Mouse (Mus musculus) kidney, embryonic 15.5 days (tissue): ENCODE results near the gene Rps6ka2. TPM values are rescaled to one million over a fixed set of nuclear protein-coding genes. Genes with fewer than 3 reads are reported as not detected.
A peak's percentile ranks its signal among the peaks of the same experiment; 100 is the strongest.
"Not testable (repeated sequence)": the region's sequence is repeated elsewhere in the genome, so short reads cannot be mapped to it uniquely, and the experiment has no call there.

Source experiments
- ATAC-seq: fragments of 200-750 bp; cut with Nextera tagmentation; replicated peaks from 2 replicates; pipeline ENCODE4 v1.8.0; 2017; ENCODE audit warnings: moderate TSS enrichment; ENCODE audit not compliant: low FRiP score
- H3K27ac ChIP-seq: fragments of 300-500 bp; sonication (generic); 2 replicates; pipeline ENCODE4 v1.5.1; 2015; ENCODE audit warnings: mild to moderate bottlenecking, inconsistent platforms
- H3K27me3 ChIP-seq: fragments of 300-500 bp; sonication (generic); 2 replicates; pipeline ENCODE4 v1.6.1; 2015; ENCODE audit warnings: inconsistent platforms
- H3K36me3 ChIP-seq: fragments of 300-500 bp; sonication (generic); 2 replicates; pipeline ENCODE4 v1.6.1; 2015; ENCODE audit warnings: inconsistent platforms
- H3K4me1 ChIP-seq: fragments of 300-500 bp; sonication (generic); 2 replicates; pipeline ENCODE4 v1.6.1; 2015; ENCODE audit warnings: inconsistent platforms
- H3K4me2 ChIP-seq: fragments of 300-500 bp; sonication (generic); 2 replicates; pipeline ENCODE4 v1.6.1; 2015; ENCODE audit warnings: moderate library complexity, mild to moderate bottlenecking, inconsistent platforms
- H3K4me3 ChIP-seq: fragments of 300-500 bp; sonication (generic); replicated peaks from 2 replicates; pipeline ENCODE4 v1.5.1; 2015; ENCODE audit warnings: mild to moderate bottlenecking, inconsistent platforms
- H3K9ac ChIP-seq: fragments of 300-500 bp; sonication (generic); 2 replicates; pipeline ENCODE4 v1.6.1; 2015; ENCODE audit warnings: mild to moderate bottlenecking, inconsistent platforms
- H3K9me3 ChIP-seq: fragments of 300-500 bp; sonication (generic); replicated peaks from 2 replicates; pipeline ENCODE4 v1.6.1; 2016; ENCODE audit warnings: inconsistent platforms
- WGBS: fragments of 180-500 bp; shearing (Covaris S2); methylation state at CpG from one replicate; pipeline ENCODE4 v1.1.7; 2015; ENCODE audit warnings: mixed read lengths; 5-methylcytosine and 5-hydroxymethylcytosine counted together
- polyA plus RNA-seq: library from polyadenylated mRNA; unstranded; fragments of >200 nt; fragmentation: Nextera tagmentation; extraction: Ambion mirVana; gene quantifications from 2 replicates; pipeline ENCODE4 v1.2.1, GENCODE M21; 2015

Gene Rps6ka2
- polyA plus RNA-seq: 20.9 and 21.5 TPM in 2 replicates

GRCm38 (mm10) chr17:7169627-7170303 lies at the start of gene Rps6ka2:
Rps6ka2 (plus strand) TSS chr17:7170115.
- under 1% methylated on average over 56 of the region's 56 CpGs for WGBS

DNA sequence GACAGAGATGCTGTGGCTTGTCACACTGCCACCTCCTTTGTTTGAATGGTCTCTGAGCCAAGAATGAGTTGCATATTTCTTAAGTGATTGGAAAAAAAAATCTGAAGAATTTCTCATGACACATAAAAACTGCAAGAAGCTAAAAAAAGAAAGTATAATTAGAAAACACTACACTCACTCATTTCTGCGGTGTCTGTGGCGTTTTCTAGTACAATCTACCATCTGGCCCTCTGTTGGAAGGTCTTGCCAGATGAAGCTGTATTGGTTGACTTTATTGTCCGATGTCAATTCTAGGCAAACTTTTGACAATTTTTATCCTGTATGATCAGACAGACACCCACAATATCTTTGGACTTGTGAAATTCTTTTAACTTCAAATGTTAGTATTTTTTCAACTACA lies 49.1 kb upstream of the Rps6ka2 start:
- not testable (repeated sequence) for H3K27ac ChIP-seq, H3K9me3 ChIP-seq, H3K9ac ChIP-seq, ATAC-seq, H3K36me3 ChIP-seq, H3K4me1 ChIP-seq, H3K4me3 ChIP-seq, H3K27me3 ChIP-seq, H3K4me2 ChIP-seq
- 91% methylated on average over 3 of the region's 3 CpGs for WGBS

More at GRCm38 (mm10) chr17:7169627-7170303, at the start of gene Rps6ka2:
- peak; percentile 99 for ATAC-seq
- no peaks in the 10 kb centered on the region for H3K9me3 ChIP-seq
- H3K4me3 ChIP-seq: peak within 1 kb of the TSS; percentile 71
- peaks cover 34% of the 10 kb centered on the region for H3K4me1 ChIP-seq
- H3K36me3 ChIP-seq: no peaks in the 10 kb centered on the region
- H3K9ac ChIP-seq: peak within 1 kb of the TSS; percentile 65
- peak within 1 kb of the TSS; percentile 86 for H3K4me2 ChIP-seq
- H3K27ac ChIP-seq: peak within 1 kb of the TSS; percentile 93
- no peaks in the 10 kb centered on the region for H3K27me3 ChIP-seq

GRCm38 (mm10) chr17:7122554-7122953 lies 47.4 kb upstream of the Rps6ka2 start:
- H3K36me3 ChIP-seq, H3K4me1 ChIP-seq, H3K9me3 ChIP-seq, H3K9ac ChIP-seq, H3K27ac ChIP-seq, H3K27me3 ChIP-seq, H3K4me3 ChIP-seq, H3K4me2 ChIP-seq: not testable (repeated sequence)
- peak; percentile 31 for ATAC-seq
- 58% methylated on average over 11 of the region's 11 CpGs for WGBS

DNA sequence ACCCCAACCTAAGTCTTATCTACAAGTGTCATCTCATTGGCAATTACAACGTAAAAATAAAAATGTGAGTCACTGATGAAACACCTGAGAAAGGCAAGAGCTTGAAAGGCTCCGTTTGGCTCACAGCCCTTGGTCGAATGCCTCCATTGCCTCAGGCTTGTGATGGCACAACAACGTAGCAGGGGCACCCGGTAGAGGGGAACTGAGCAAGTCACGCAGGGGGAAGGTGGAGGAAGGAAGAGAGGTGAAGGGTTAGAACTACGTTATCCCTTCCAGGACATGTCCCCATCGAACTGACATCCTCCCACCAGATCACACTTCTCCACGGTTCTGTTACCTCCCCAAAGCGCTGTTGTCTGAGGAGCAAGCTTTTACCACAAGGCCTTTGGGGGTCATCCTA lies 43.4 kb upstream of the Rps6ka2 start:
- H3K4me3 ChIP-seq, ATAC-seq, H3K9ac ChIP-seq, H3K27ac ChIP-seq, H3K4me1 ChIP-seq, H3K27me3 ChIP-seq, H3K4me2 ChIP-seq, H3K36me3 ChIP-seq, H3K9me3 ChIP-seq: not testable (repeated sequence)
- WGBS: 27% methylated on average over 9 of the region's 10 CpGs

DNA sequence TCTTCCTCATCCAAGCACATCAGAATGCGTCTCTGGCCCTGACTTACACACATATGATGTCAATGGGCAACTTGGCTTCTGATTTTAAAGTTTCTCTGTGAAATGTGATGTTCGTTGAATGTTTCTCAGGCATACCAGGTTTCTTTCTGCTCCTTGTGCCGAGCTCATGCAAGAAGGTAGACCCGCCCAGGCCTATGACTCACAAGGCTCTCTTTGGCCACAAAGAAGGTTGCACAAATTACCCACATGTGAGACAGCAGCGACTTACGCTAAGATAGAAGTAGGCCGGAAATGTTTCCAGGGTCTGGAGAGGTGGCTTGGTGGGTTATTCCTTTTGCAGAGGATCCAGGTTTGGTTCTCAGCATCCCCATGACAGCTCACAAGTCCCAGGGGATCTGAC lies 35.9 kb upstream of the Rps6ka2 start:
- not testable (repeated sequence) for H3K4me1 ChIP-seq, H3K36me3 ChIP-seq, H3K4me2 ChIP-seq, H3K27me3 ChIP-seq, H3K9me3 ChIP-seq, H3K4me3 ChIP-seq, H3K27ac ChIP-seq, ATAC-seq, H3K9ac ChIP-seq
- whole genome bisulfite sequencing: no CpG with 5 or more reads among the region's 7 CpGs

DNA sequence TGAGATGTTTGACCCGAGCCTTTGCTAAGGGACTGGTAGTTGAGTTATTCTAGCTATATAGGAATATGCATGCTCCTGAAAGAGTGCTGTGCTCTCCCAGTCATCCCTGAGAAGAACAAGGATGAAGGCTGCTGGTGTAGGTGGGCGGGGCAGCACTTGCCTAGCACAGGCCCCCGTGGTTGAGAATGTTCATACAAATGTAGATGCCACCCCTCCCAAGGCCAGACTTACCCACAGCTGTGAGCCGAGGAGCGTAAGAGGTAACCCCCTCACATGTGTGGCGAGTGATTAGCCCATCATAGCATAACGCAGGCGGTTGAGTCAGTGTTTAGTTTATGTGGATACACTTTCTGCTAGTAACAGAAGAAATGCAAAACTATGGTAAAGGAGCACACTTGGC lies 34.6 kb upstream of the Rps6ka2 start:
- 91% methylated on average over 7 of the region's 8 CpGs for WGBS
- H3K36me3 ChIP-seq, H3K9me3 ChIP-seq, H3K4me3 ChIP-seq, ATAC-seq, H3K4me2 ChIP-seq, H3K27ac ChIP-seq, H3K27me3 ChIP-seq, H3K9ac ChIP-seq, H3K4me1 ChIP-seq: not testable (repeated sequence)

- H3K36me3 ChIP-seq: no peaks in the 10 kb centered on the region
- no peak overlapping the region for H3K9ac ChIP-seq
- no peak overlapping the region for H3K27ac ChIP-seq
- WGBS: 82% methylated on average over 21 of the region's 21 CpGs
- no peaks in the 10 kb centered on the region for H3K27me3 ChIP-seq
- H3K4me3 ChIP-seq: no peak overlapping the region
- H3K4me2 ChIP-seq: no peak overlapping the region
- H3K4me1 ChIP-seq: no peaks in the 10 kb centered on the region
- no peaks in the 10 kb centered on the region for H3K9me3 ChIP-seq
- no peak for ATAC-seq
Observed at GRCm38 (mm10) chr17:7138186-7138925, 31.6 kb upstream of the Rps6ka2 start.

- H3K36me3 ChIP-seq: no peaks in the 10 kb centered on the region
- no peaks in the 10 kb centered on the region for H3K9me3 ChIP-seq
- 82% methylated on average over 10 of the region's 10 CpGs for WGBS
- H3K4me1 ChIP-seq: peaks cover 7% of the 10 kb centered on the region
- peaks cover 3% of the 10 kb centered on the region; the same call in 1 of the 2 replicates for H3K27me3 ChIP-seq
- no peak for ATAC-seq
- no peak overlapping the region for H3K4me3 ChIP-seq
- H3K9ac ChIP-seq: no peak overlapping the region
- H3K4me2 ChIP-seq: no peak overlapping the region
- no peak overlapping the region for H3K27ac ChIP-seq
Observed at GRCm38 (mm10) chr17:7140399-7141174, 29.3 kb upstream of the Rps6ka2 start.

DNA sequence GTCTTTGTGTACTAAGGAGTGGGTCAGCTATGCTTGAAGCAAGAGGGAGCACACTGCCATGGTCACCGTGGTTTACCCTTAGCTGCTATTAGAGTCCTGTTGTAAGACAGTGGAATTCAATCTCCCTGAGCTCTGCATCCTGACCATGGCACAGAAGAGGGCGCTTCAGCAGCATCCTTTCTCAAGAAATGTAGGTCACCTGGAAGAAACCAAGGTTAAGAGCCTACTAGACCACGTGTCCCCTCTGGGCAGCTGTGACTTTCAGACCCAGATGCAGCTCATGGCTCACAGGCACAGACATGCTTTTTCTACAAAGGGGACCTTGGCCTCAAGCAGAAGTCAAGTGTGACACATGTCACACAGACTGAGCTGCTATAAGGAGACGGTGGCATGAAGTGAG lies 27.5 kb upstream of the Rps6ka2 start:
- peaks cover 12% of the 10 kb centered on the region for H3K4me1 ChIP-seq
- WGBS: 63% methylated on average over 4 of the region's 4 CpGs
- no peak overlapping the region for H3K4me2 ChIP-seq
- H3K9ac ChIP-seq: no peak overlapping the region
- no peaks in the 10 kb centered on the region for H3K36me3 ChIP-seq
- no peaks in the 10 kb centered on the region for H3K9me3 ChIP-seq
- no peak overlapping the region for H3K4me3 ChIP-seq
- H3K27me3 ChIP-seq: peaks cover 6% of the 10 kb centered on the region; the same call in 1 of the 2 replicates
- H3K27ac ChIP-seq: no peak overlapping the region
- ATAC-seq: no peak

- H3K4me2 ChIP-seq: no peak overlapping the region
- ATAC-seq: no peak
- H3K4me3 ChIP-seq: no peak overlapping the region
- peaks cover 12% of the 10 kb centered on the region for H3K4me1 ChIP-seq
- no peaks in the 10 kb centered on the region for H3K9me3 ChIP-seq
- H3K9ac ChIP-seq: no peak overlapping the region
- WGBS: 70% methylated on average over 7 of the region's 7 CpGs
- H3K27ac ChIP-seq: no peak overlapping the region
- peaks cover 6% of the 10 kb centered on the region; the same call in 1 of the 2 replicates for H3K27me3 ChIP-seq
- no peaks in the 10 kb centered on the region for H3K36me3 ChIP-seq
Observed at GRCm38 (mm10) chr17:7143885-7144518, 25.9 kb upstream of the Rps6ka2 start.

- H3K9ac ChIP-seq: no peak overlapping the region
- no peak overlapping the region for H3K27ac ChIP-seq
- H3K9me3 ChIP-seq: no peaks in the 10 kb centered on the region
- H3K4me3 ChIP-seq: no peak overlapping the region
- 33% methylated on average over 9 of the region's 9 CpGs for WGBS
- H3K4me1 ChIP-seq: peaks cover 12% of the 10 kb centered on the region
- H3K36me3 ChIP-seq: no peaks in the 10 kb centered on the region
- 0 out of 2 replicates have a peak, but pooled peaks have one; percentile 12 for ATAC-seq
- H3K27me3 ChIP-seq: peaks cover 6% of the 10 kb centered on the region; the same call in 1 of the 2 replicates
- no peak overlapping the region for H3K4me2 ChIP-seq
Observed at GRCm38 (mm10) chr17:7145373-7146058, 24.4 kb upstream of the Rps6ka2 start.
